Mouse (Mus musculus) limb, embryonic 13.5 days (tissue): ENCODE results near the gene Stx6. TPM values are rescaled to one million over a fixed set of nuclear protein-coding genes. Genes with fewer than 3 reads are reported as not detected.

Source experiments
- ATAC-seq: fragments of 200-750 bp; cut with Nextera tagmentation; 2 replicates; pipeline ENCODE4 v1.8.0; 2017; ENCODE audit warnings: low read depth, moderate number of reproducible peaks, moderate TSS enrichment; ENCODE audit not compliant: low FRiP score
- H3K27ac ChIP-seq: fragments of 300-500 bp; sonication (generic); 2 replicates; pipeline ENCODE4 v1.5.1; 2015; ENCODE audit warnings: inconsistent platforms, mild to moderate bottlenecking, moderate library complexity
- H3K27me3 ChIP-seq: fragments of 300-500 bp; sonication (generic); 2 replicates; pipeline ENCODE4 v1.6.1; 2015; ENCODE audit warnings: mild to moderate bottlenecking, inconsistent platforms
- H3K36me3 ChIP-seq: fragments of 300-500 bp; sonication (generic); 2 replicates; pipeline ENCODE4 v1.6.1; 2015; ENCODE audit warnings: inconsistent platforms, mild to moderate bottlenecking, moderate library complexity
- H3K4me1 ChIP-seq: fragments of 300-500 bp; sonication (generic); 2 replicates; pipeline ENCODE4 v1.6.1; 2015; ENCODE audit warnings: inconsistent platforms
- H3K4me2 ChIP-seq: fragments of 300-500 bp; sonication (generic); replicated peaks from 2 replicates; pipeline ENCODE4 v1.6.1; 2015; ENCODE audit warnings: inconsistent platforms, mild to moderate bottlenecking, moderate library complexity
- H3K4me3 ChIP-seq: fragments of 300-500 bp; sonication (generic); 2 replicates; pipeline ENCODE4 v1.5.1; 2015; ENCODE audit warnings: moderate library complexity, mild to moderate bottlenecking, inconsistent platforms
- H3K9ac ChIP-seq: fragments of 300-500 bp; sonication (generic); 2 replicates; pipeline ENCODE4 v1.6.1; 2015; ENCODE audit warnings: mild to moderate bottlenecking, inconsistent platforms
- H3K9me3 ChIP-seq: fragments of 300-500 bp; sonication (generic); 2 replicates; pipeline ENCODE4 v1.6.1; 2016; ENCODE audit warnings: inconsistent platforms
- WGBS: fragments of 180-500 bp; shearing (Covaris S2); methylation state at CpG from one replicate; pipeline ENCODE4 v1.1.7; 2015; 5-methylcytosine and 5-hydroxymethylcytosine counted together
- polyA plus RNA-seq: library from polyadenylated mRNA; unstranded; fragments of >200 nt; fragmentation: Nextera tagmentation; extraction: Ambion mirVana; gene quantifications from 2 replicates; pipeline ENCODE4 v1.2.1, GENCODE M21; 2015

Stx6 gene
- polyA plus RNA-seq: 89.3 and 98.1 TPM in 2 replicates

- 2% methylated on average over 48 of the region's 48 CpGs for WGBS
- Histone ChIP-seq H3K27me3 (no peaks in the 10 kb centered on the region), H3K9ac (peak within 1 kb of the TSS; percentile 88), H3K27ac (peak within 1 kb of the TSS; percentile 80), H3K36me3 (no peaks in the 10 kb centered on the region), H3K4me2 (peak within 1 kb of the TSS; percentile 80), H3K9me3 (no peaks in the 10 kb centered on the region), H3K4me1 (peaks cover 12% of the 10 kb centered on the region), H3K4me3 (peak within 1 kb of the TSS; percentile 92)
- peak; percentile 98 for ATAC-seq
Measured at GRCm38 (mm10) chr1:155158141-155158969, at the start of gene Stx6. Stx6 (plus strand) TSS chr1:155158715.

- no peaks in the 10 kb centered on the region for H3K9me3 ChIP-seq
- H3K4me3 ChIP-seq: 0 out of 2 replicates have a peak overlapping the region, but pooled peaks have one; percentile 5
- ATAC-seq: no peak
- peak overlapping the region; percentile 42 for H3K4me2 ChIP-seq
- no peak overlapping the region for H3K27ac ChIP-seq
- H3K27me3 ChIP-seq: no peaks in the 10 kb centered on the region
- H3K36me3 ChIP-seq: no peaks in the 10 kb centered on the region
- H3K4me1 ChIP-seq: peaks cover 21% of the 10 kb centered on the region
- 20% methylated on average over 18 of the region's 18 CpGs for WGBS
- H3K9ac ChIP-seq: peak overlapping the region; percentile 45; the same call in 1 of the 2 replicates
Measured at GRCm38 (mm10) chr1:155109387-155110350, 48.8 kb upstream of the Stx6 start.

GRCm38 (mm10) chr1:155111491-155111890, 47.0 kb upstream of the Stx6 start:
- H3K9ac ChIP-seq: no peak overlapping the region
- no peak overlapping the region for H3K4me3 ChIP-seq
- H3K4me2 ChIP-seq: no peak overlapping the region
- 33% methylated on average over 6 of the region's 6 CpGs for WGBS
- no peaks in the 10 kb centered on the region for H3K9me3 ChIP-seq
- H3K27me3 ChIP-seq: no peaks in the 10 kb centered on the region
- no peak for ATAC-seq
- H3K36me3 ChIP-seq: no peaks in the 10 kb centered on the region
- peaks cover 21% of the 10 kb centered on the region for H3K4me1 ChIP-seq
- H3K27ac ChIP-seq: no peak overlapping the region

GRCm38 (mm10) chr1:155112118-155112517, 46.4 kb upstream of the Stx6 start:
- H3K4me1 ChIP-seq: peaks cover 21% of the 10 kb centered on the region
- no peaks in the 10 kb centered on the region for H3K36me3 ChIP-seq
- 40% methylated on average over 4 of the region's 4 CpGs for WGBS
- H3K4me2 ChIP-seq: no peak overlapping the region
- ATAC-seq: no peak
- H3K27ac ChIP-seq: no peak overlapping the region
- H3K9ac ChIP-seq: no peak overlapping the region
- no peaks in the 10 kb centered on the region for H3K27me3 ChIP-seq
- H3K4me3 ChIP-seq: no peak overlapping the region
- H3K9me3 ChIP-seq: no peaks in the 10 kb centered on the region

- no peak overlapping the region for H3K9ac ChIP-seq
- H3K4me3 ChIP-seq: no peak overlapping the region
- no peak overlapping the region for H3K27ac ChIP-seq
- no peak for ATAC-seq
- H3K4me1 ChIP-seq: peaks cover 19% of the 10 kb centered on the region
- WGBS: 92% methylated on average over 1 of the region's 1 CpGs
- H3K4me2 ChIP-seq: no peak overlapping the region
- no peaks in the 10 kb centered on the region for H3K9me3 ChIP-seq
- no peaks in the 10 kb centered on the region for H3K27me3 ChIP-seq
- H3K36me3 ChIP-seq: no peaks in the 10 kb centered on the region
Measured at GRCm38 (mm10) chr1:155112875-155113274, 45.6 kb upstream of the Stx6 start.

- Histone ChIP-seq H3K4me1 (peaks cover 11% of the 10 kb centered on the region), H3K4me2 (no peak overlapping the region)
- no peak for ATAC-seq
Measured at GRCm38 (mm10) chr1:155113946-155114345, 44.6 kb upstream of the Stx6 start.

GRCm38 (mm10) chr1:155119719-155120118, 38.8 kb upstream of the Stx6 start:
- Histone ChIP-seq H3K36me3 (no peaks in the 10 kb centered on the region), H3K4me1 (peaks cover 7% of the 10 kb centered on the region; the same call in 1 of the 2 replicates), H3K4me3 (no peak overlapping the region), H3K27ac (no peak overlapping the region), H3K9me3 (no peaks in the 10 kb centered on the region), H3K9ac (no peak overlapping the region), H3K27me3 (no peaks in the 10 kb centered on the region), H3K4me2 (no peak overlapping the region)
- no peak for ATAC-seq
- 59% methylated on average over 1 of the region's 1 CpGs for WGBS

More at GRCm38 (mm10) chr1:155113946-155114345, 44.6 kb upstream of the Stx6 start:
- H3K36me3 ChIP-seq: no peaks in the 10 kb centered on the region
- no peak overlapping the region for H3K4me3 ChIP-seq
- H3K9me3 ChIP-seq: no peaks in the 10 kb centered on the region
- no peaks in the 10 kb centered on the region for H3K27me3 ChIP-seq
- no peak overlapping the region for H3K9ac ChIP-seq
- WGBS: 27% methylated on average over 3 of the region's 3 CpGs
- no peak overlapping the region for H3K27ac ChIP-seq

- no peaks in the 10 kb centered on the region for H3K27me3 ChIP-seq
- H3K4me3 ChIP-seq: no peak overlapping the region
- WGBS: 75% methylated on average over 21 of the region's 21 CpGs
- peaks cover 11% of the 10 kb centered on the region for H3K4me1 ChIP-seq
- H3K9ac ChIP-seq: no peak overlapping the region
- ATAC-seq: no peak
- H3K9me3 ChIP-seq: no peaks in the 10 kb centered on the region
- no peaks in the 10 kb centered on the region for H3K36me3 ChIP-seq
- no peak overlapping the region for H3K4me2 ChIP-seq
- H3K27ac ChIP-seq: no peak overlapping the region
Measured at GRCm38 (mm10) chr1:155121977-155122939, 36.3 kb upstream of the Stx6 start.

- H3K4me2 ChIP-seq: no peak overlapping the region
- no peak overlapping the region for H3K4me3 ChIP-seq
- H3K36me3 ChIP-seq: no peaks in the 10 kb centered on the region
- ATAC-seq: no peak
- no peaks in the 10 kb centered on the region for H3K9me3 ChIP-seq
- H3K27me3 ChIP-seq: no peaks in the 10 kb centered on the region
- WGBS: 90% methylated on average over 5 of the region's 5 CpGs
- H3K9ac ChIP-seq: no peak overlapping the region
- peaks cover 12% of the 10 kb centered on the region for H3K4me1 ChIP-seq
- no peak overlapping the region for H3K27ac ChIP-seq
Measured at GRCm38 (mm10) chr1:155124397-155124796, 34.1 kb upstream of the Stx6 start.

GRCm38 (mm10) chr1:155126716-155127115, 31.8 kb upstream of the Stx6 start:
- no peak overlapping the region for H3K27ac ChIP-seq
- no peaks in the 10 kb centered on the region for H3K9me3 ChIP-seq
- no peak overlapping the region for H3K9ac ChIP-seq
- no peak overlapping the region for H3K4me3 ChIP-seq
- H3K4me2 ChIP-seq: no peak overlapping the region
- peaks cover 12% of the 10 kb centered on the region for H3K4me1 ChIP-seq
- ATAC-seq: no peak
- WGBS: 77% methylated on average over 5 of the region's 5 CpGs
- peaks cover 6% of the 10 kb centered on the region; the same call in 1 of the 2 replicates for H3K36me3 ChIP-seq
- no peaks in the 10 kb centered on the region for H3K27me3 ChIP-seq

GRCm38 (mm10) chr1:155127429-155127934, 31.0 kb upstream of the Stx6 start:
- no peak overlapping the region for H3K27ac ChIP-seq
- no peak for ATAC-seq
- H3K9me3 ChIP-seq: no peaks in the 10 kb centered on the region
- H3K36me3 ChIP-seq: peaks cover 6% of the 10 kb centered on the region
- WGBS: 76% methylated on average over 5 of the region's 5 CpGs
- H3K4me3 ChIP-seq: no peak overlapping the region
- no peak overlapping the region for H3K4me2 ChIP-seq
- H3K9ac ChIP-seq: no peak overlapping the region
- no peaks in the 10 kb centered on the region for H3K27me3 ChIP-seq
- peaks cover 11% of the 10 kb centered on the region for H3K4me1 ChIP-seq
